Mouse (Mus musculus): ENCODE measurements around the gene Pappa. TPM values are rescaled to one million over a fixed set of nuclear protein-coding genes. Genes with fewer than 3 reads are reported as not detected.

Pappa gene
- total RNA-seq, 2 experiments from 2014 or later, result 0.33 to 0.60 TPM

DNA sequence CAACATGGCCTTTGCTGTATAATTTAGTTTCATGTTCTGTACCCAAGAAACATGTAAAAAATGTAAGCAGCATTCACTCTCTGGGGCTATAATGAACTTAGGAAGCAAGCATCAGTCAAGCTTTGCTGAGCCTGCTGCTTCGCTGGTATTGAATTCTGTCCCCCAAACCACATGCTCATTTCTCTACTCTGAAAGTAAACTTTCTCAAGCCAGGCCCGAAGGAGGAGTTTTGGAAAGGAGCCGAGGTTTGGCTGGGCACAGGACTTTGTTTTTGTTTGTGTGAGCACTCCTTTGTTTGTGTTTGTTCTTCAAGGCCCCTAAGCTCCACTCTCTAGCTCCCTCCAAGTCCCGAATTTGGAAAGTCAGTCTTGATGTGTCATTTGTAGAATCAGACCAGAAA is 148.3 kb downstream of the Pappa start:
- no peak for DNase-seq

DNA sequence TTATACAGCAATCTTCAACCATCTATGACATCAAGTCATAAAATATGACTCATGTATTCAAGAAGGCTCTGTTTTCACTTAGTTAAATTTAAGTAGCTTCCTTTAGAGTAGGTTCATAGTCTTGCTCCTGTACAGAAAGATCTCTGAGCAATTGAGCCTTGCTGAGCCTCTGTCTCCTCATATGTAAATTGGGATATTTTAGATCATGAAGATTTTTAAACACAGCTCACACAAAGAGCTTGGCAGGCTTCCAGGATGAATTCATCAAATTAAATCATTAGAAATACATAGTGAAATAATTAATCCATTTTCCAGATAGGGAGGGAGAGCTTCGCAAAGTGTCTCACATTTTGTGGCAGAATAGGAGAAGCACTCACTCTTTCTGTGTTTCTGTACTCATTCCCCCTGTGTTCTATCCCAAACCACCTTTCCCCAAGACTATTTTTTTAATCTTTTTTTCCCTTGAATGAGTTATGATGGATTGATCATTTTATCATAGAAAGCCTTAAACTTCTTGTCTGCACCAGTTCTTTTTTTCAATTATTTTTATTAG is 149.4 kb downstream of the Pappa start:
- DNase-seq, result no peak

DNA sequence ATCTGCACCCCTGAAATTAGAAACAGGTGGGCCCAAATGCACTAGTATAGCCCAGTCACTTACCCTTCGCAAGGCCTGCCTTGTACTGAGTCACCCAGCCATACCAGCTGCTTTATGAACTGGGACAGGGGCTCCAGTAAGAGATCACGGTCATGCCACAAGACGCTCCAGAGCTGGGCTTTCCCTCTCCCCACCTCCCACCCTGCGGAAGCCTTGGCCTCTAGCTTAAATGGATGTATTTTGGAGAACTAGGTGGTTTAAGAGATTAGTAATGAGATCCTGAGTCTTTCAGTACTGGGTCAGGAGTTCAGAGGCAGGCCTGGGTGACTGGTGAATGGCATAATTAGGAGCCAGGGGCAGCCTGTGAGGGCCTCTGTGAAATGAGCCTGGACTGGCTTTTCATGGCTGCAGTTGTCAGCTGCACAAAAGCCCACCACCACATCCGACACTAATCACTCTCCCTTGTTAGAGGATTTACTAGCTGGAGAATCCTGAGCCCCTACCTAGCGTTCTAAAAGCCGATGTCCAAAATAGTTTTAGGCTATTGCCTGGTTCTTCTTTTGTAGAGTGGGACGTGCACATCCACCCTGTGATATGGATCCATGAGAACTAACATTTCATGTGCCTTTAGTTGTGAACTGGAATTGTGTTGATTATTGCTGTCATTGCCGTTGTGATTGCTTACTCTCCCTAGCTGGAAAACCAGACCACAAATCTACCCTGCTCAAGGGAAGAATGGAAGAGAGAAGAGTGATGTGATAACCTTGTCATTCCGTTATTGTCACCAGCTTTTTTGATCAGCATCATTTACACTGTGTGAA is 154.7 kb downstream of the Pappa start:
- no peak for DNase-seq

DNA sequence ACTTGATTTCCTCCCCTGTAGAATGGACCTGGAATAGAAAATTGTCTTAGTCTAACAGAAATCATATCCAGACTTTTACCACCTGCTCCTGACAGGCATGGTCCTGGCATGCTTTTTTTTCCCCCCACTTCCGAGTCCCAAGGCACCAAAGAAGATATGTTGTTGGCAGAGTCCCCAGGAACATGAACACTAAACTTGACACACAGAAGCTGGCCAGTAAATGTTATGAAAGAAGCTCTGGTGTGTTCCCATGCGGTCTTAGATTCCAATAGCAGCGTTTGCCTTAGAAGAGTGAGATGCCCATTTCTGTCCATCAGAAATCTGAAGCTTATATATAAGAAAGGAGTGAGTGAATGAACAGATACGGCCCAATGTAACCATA is 155.3 kb downstream of the Pappa start:
- no peak for DNase-seq

DNA sequence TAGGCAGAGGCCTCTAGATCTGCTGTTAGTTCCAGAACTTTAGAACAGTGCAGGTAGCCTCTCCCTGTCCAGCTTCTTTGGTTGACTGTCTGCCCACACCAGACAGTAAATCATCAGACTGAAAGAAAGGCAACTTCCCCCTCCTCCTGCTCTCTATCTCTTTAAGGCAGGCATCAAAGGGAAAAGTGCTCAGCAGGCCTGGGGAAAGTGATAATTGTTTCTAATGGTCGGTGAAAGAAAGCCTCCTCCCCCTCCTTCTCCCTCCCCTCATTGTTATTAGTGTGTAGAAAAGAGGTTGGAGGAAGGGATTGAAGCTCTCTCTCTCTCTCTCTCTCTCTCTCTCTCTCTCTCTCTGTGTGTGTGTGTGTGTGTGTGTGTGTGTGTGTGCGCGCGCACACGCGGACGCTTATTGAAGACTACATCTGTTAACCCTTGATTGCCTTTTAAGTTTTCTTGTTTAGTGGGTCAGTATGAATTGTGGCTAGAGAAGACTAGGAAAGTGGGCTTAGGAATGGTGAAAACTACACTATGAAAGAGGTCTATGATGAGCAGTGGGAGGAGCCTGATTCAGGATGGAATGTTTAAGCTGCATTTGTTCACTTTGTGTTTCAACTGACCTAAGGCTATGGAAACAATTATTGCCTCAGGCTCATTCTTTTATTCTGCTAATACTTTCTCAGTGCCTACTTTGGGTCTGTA is 156.2 kb downstream of the Pappa start:
- DNase-seq, result no peak

DNA sequence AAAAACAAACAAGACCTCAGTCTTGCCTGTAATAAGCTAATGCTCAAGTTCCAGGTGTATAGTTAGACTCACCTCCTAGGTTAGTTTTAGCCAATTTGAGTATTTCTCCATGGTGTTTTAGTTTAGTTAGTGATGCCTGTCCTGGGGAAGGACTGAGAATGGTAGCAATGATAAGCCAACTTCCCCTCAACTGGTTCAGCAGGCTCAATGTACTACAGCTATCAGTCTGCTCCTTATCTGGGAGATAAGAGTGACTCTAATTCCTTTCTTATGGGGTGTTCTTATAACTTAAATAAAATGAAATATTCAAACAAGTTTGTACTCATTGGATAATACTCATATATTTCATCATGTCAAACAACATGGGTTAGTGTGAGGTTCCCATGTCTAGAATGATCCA is 156.9 kb downstream of the Pappa start:
- no peak for DNase-seq

DNA sequence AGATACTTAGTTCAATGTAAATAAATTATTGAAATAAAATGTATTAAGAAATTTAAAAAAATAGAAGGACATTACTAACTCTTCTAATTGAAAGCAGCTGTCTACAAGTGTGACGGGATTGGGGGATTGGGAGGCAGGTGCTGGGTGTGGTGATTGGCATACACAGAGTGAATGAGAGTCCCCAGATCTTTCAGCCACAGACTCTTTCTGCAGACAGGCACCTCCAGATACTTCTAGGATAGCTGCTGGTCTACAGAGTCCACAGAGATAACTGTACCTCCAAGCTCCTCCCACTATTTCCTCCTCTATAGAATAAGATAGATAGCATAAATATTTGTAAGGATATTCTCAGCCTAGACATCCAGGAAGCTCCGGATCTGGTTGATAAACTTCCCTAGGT is 159.6 kb downstream of the Pappa start:
- no peak for DNase-seq

DNA sequence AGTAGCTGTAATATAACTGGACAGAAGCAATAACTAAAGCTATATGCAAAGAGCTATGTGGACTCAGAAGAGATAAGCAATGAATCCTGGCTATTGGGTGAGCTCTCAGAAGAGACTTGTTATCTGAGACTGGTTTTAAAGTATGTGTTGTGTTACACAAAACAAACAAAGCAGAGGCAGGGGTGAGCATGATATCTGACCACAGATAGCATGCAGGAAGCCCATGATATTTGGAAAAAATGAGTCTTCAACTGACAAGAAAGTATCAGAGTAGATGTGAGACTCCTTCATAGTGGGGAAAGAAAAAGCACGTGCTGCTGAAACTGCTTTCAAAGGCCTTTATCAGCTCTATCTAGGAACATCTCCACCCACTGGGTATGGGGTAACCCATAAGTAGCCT is 161.2 kb downstream of the Pappa start:
- DNase-seq, result no peak

DNA sequence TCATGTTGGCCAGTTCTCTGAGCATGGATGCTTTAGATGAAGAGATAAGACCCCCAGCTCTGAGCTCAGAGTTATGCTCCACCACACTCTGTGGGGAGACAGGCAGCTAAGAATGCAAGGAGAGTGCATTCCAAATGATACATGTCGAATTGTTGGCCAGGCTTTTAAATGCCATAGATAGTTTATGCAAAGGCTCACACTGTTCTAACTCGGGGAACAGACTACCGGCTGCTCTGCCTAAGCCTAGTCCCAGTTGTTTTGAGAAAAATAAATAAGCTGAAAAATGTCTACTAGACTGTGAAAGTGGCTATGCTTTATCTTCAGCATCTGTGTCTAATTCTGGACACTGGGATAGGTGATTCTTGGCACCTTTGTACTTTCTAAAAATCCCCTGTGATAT is 165.3 kb downstream of the Pappa start:
- DNase-seq, result no peak

DNA sequence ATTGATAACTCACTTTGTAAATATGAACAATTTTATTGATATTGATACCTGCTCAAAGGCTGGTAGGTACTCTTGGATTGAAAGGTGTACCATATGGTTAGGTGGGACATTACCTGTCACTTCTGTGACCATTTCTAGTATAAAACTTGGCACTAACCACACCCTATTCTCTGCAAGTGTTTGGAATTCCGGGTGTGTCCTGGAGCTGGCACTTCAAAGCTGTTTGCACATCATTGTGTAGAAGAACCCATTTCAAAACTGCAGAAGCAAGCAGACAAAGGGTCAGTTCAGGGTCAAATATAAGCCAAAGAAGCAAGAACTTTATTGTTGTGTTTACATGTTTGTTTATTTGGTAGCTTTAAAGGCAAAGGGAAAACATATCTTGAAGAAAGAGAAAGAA is 171.8 kb downstream of the Pappa start:
- no peak for DNase-seq

DNA sequence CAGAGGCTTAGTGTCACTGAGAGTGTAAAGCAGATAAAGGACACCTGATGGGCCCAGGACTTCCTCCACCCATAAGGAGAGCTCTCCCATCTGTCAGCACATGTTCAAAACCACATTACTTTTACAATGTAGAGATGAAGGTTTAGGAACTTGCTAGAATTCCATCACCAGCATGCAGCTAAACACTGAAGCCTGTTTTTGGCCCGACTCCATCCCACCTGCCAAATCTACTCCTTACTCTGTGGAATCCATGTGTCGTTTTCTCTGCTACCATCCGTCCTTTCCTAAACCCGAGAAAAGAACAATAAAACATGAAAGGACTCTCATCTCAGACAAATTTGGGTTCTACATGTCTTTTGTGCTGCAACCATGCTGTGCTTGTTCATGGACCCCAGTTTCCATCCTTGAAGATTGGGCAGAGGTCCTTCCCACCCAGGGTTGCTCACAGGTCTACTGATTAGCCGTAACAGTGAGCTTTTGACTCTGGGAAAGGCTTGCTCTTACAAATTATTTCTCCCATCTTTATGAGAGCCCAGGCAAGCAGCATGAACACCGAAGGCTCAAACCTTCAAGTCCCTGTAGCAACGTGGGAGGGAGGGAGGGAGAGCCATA is 172.5 kb downstream of the Pappa start:
- DNase-seq, result no peak

DNA sequence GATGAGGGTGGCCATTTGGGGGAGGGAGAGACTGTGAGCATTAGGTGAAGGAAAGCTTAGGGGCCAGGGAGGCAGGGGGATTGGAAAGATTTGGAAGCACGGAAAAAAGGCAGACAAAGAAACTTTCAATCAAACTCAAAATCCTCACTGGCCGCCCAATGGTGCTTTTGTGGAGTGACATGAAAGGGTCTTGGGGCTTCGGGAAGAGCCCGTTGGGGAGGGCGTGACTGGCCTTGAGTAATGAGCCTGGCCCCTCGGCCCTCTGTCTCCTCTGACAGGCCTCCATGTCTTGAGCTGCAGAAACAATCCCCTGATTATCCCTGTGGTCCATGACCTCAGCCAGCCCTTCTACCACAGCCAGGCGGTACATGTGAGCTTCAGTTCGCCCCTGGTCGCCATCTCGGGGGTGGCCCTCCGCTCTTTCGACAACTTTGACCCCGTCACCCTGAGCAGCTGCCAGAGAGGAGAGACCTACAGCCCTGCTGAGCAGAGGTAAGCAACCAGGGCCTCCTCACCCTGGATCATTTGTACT is 173.1 kb downstream of the Pappa start:
- no peak for DNase-seq

DNA sequence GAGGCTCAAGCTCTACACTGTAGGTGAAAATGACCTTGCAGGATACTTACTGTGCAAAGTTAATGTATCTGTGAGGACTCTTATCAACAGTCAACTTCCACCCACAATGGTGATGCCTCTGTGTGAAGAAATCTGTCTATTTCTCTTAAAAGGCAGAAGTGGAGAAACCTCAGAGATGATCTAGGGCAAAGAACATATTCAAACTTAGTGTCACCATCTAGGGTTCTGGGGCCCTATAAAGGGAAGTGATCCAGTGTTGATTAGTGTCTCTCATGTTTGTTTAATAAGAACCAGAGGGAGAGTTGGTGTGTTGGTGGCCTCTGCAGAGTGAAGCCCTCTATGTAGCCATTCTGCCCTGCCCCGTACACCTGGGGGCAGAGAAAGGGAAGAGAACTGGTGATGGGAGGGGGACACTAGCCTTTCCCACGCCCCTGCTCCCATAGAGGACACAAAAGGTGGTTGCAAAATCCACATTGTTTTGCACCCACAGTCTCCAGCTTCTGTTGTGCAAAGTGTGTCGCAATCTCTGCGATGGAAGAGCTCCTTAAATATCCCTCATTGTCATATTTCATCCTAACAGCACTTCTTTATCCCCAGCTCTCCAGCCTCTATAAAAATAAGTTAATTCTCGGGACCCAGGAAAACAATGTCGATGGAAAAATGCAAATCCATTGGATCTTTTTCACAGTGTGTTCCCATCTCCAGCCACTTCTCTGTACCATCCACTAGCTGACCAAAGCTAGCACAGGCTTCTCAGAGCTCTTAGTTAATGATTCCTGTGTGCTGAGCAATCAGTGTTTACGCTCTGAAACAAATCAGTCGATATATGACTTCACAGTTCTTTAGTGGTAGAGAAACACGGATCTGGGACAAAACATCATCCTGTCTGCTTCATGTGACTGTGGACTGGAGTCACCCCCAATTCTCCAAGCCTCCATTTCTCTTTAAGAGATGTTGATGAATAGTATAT is 174.5 kb downstream of the Pappa start:
- no peak for DNase-seq

DNA sequence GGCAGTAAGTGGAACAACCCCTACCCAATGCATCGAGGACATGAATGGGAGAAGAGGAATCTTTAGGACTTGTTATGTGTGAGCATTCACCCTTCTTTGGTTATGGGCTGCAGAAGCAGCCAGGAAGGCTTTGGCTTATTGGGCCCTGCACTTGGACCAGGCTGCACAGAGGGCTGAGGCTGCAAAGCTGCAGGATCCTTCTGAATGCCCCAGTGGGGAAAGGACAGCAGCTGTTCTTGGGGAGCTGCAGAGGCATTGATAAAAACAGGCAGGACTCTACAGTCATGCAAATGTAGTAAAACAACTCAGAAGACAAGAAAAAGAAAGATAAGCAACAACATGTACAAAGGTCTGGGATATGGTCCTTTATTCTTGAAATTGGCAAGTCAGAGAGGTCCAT is 175.4 kb downstream of the Pappa start:
- no peak for DNase-seq

DNA sequence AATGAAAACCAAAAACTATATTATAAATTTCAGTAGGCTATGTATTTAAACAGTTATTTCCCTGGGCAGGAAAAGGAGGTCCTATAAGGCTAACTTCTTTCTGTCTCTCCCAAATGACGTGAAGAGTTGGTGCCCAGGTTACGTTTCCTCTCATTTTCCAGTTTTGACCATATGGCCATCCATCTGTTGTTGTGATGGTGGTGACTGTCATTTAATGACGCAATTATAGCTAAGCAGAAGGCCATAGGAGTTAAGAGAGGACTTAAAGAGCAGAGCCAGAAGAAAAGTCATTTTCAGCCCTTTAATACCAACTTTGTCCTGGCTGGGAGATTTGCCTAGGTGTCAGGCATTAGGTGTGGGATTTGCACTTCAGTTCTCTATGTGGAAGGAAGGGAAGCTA is 176.5 kb downstream of the Pappa start:
- DNase-seq, result no peak

DNA sequence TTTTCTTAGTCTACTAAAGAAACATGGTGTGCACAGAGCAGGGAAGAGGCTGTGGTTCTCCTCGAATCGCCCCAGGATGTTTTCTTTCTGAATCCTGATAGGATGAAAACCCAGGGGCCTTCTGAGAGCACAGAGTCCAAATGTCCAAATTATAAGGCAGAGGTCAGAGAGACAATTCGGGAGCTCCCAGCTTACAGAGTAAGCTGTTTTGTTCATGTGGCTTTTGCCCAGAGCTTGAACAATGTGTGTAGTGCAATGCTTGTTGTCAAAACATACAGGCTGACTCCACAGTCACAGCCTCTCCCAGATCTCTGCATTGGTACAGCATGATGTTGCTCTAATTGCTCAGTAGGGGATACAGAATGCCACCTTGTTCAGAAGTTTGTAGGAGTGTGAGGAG is 178.7 kb downstream of the Pappa start:
- DNase-seq, result no peak

DNA sequence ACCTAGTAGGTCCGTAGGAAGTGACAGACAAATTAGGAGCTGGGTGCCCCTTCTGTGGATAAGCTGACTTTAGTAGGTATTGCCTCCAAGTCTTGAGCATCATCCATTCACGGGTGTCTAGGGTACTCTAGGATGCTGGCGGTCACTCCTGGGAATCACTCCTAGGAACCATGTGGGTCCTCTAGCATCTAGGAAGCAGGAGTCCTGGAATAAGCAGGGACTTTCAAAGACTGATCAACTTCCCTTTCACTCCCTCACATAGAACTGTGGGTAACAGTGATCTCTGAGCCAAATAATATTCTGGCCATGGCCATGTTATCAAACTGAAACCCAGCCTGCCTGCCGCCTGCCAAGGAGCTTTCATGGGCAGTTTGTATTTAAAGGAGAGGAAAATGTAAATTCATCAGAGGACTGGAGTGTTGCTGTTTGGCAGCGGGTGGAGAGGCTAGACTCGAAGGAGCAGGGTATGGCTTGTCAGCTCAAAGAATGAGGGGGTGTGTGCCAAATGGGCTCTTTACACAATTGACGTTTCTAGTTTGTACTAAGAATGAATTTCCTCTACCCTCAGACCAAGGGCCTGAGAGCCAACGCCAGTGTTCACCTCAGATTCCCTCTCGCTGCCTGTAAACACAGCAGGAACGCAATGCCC is 194.0 kb downstream of the Pappa start:
- peak in 1 of 2 experiments; percentile 1 for DNase-seq

DNA sequence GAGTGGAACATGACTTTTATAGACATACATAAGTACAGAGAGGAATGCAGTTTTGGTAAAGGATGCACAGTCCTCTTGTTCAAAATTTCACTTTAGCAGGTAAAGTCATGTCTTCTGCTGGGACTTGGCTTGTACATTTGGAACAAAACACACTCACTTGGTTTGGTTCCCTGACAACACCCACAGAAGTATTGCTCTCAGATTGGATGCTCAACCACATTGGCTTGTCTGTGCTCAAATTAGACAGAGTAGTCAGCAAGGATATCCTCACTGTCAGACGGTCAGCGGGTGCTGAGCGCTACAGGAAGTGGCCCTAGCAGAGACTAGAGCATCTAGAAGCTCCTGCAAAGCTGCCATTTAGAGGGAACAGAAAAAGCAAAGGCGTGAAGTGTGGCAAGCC is 197.4 kb downstream of the Pappa start:
- no peak for DNase-seq

DNA sequence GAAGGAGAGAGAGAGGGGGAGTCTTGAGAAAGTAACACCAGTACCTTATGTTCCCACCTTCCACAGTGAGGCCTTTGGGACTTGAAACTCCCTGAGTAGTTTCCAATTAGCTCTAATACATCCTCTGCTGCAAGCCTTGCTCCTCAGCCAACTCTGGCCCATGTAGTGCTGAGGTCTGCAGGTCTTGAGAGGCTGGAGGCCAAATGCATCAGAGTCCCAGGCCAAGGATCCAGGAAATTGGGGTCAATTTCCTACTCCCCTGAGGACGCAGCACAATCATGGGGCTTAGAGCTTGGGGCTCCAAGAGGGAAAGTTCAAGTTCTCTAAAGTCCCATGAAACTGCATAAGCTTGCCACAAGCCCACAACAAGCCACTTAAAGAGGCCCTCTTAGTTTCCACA is 198.0 kb downstream of the Pappa start:
- DNase-seq, result no peak

DNA sequence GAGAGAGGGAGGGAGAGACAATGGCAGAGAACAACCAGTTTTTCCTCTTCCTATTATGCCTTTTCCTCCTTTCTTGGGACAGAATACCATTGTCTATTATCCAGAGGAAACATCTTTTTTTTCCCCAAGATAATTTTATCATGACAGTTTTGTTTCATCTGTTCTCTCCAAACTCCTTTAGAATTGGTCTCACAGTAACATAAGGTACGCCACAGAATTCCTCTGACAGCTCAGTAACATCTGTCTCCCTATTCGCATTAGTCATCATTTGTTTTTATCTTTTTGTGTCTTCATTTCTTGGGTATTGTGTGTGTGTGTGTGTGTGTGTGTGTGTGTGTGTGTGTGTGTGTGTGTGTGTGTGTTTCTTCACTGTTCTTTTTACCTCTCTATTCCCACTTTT is 201.8 kb downstream of the Pappa start:
- no peak for DNase-seq

Data from adrenal gland, postnatal 36 days (tissue).